Mouse (Mus musculus): ENCODE measurements at regions not wholly inside any gene's neighbourhood (a gene's known extent, or its start where the extent isn't known, plus 50 kb on each side); places are given as distances from the start of the nearest gene placed in this dataset.

GRCm38 (mm10) chr2:80772455-80772854 lies 155.4 kb downstream of the Nup35 start:
- TF ChIP-seq ZNF384 (IDR thresholded peaks at IDR 0.05; ENCODE audit: low read depth, low read length), result no peak
- no peak for TF ChIP-seq CHD2 (IDR thresholded peaks at IDR 0.05; ENCODE audit: low read depth, low read length)
- no peak for TF ChIP-seq HCFC1 (IDR thresholded peaks at IDR 0.05; ENCODE audit: borderline replicate concordance, insufficient read depth, low read length)
- no peak for TF ChIP-seq MAFK (IDR thresholded peaks at IDR 0.05; ENCODE audit: insufficient read depth, low read depth, low read length)

Measured in ES-E14 (cell line).